Mouse (Mus musculus) monocyte, adult 5-6 weeks (primary cell): ENCODE data around the gene Cmpk1. TPM values are rescaled to one million over a fixed set of nuclear protein-coding genes. Genes with fewer than 3 reads are reported as not detected.
A peak's percentile ranks its signal among the peaks of the same experiment; 100 is the strongest.
"Not testable (repeated sequence)": the region's sequence is repeated elsewhere in the genome, so short reads cannot be mapped to it uniquely, and the experiment has no call there.

Experiments
- ATAC-seq: fragments of 153-309, 156-312 bp; replicated peaks from 2 replicates; pipeline ENCODE4 v1.8.0; 2017; ENCODE audit warnings: mild to moderate bottlenecking; ENCODE audit not compliant: low TSS enrichment, insufficient number of reproducible peaks, severe bottlenecking, poor library complexity, low FRiP score
- total RNA-seq: library from RNA; stranded (forward); fragments of 200-1000, 200-491, 200-594 nt; gene quantifications from 3 replicates; pipeline ENCODE4 v1.2.3, GENCODE M21; 2017

Cmpk1 gene
- total RNA-seq = 193 to 301 TPM (median 285 TPM) in 3 replicates

DNA sequence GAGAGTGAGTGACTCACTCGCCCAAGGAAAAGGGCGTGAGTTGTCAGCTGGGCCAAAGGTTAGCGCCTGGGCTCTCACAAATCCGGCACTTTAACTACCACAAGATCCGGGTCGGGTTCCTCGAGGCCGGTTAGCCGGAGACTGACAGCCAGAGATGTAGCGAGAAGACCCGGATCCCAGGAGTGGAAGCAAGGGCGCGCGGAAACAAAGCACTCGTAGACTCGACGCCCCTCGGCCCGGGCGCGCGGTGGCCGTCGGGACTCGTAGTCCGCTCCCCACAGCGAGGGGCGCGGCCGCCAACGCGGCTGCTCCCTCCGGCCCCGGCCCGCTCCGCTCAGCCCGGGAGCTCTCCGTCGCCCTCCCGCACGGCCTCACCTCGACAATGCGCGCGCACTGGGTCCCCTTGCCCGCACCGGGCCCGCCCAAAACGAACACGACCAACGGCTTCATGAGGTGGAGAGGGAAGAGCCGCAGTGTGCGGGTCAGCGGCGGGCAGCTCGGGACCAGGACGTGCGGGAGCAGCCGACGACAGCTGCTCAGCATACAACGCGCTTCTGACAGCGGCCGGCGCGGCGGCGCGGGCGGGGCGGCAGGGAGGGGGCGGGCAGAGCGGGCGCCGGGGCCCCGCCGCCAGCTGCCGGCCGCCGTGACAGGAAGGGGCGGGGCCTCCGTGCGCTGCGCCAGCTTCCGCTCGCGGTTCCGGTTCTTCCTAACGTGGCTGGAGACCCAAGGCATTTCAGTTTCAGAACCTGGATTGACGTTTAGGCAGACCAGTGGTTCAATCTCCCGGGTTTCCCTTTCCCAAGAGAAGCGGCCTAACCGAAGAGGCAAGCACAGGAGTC lies at the start of gene Cmpk1:
Gene Cmpk1 (minus strand): TSS at position 651 of the 842 bp plus-strand sequence.
- peak; percentile 76 for ATAC-seq

- ATAC-seq = 0 out of 2 replicates have a peak, but pooled peaks have one; percentile 56
Observed at GRCm38 (mm10) chr4:115035043-115035442, 48.0 kb upstream of the Cmpk1 start.

DNA sequence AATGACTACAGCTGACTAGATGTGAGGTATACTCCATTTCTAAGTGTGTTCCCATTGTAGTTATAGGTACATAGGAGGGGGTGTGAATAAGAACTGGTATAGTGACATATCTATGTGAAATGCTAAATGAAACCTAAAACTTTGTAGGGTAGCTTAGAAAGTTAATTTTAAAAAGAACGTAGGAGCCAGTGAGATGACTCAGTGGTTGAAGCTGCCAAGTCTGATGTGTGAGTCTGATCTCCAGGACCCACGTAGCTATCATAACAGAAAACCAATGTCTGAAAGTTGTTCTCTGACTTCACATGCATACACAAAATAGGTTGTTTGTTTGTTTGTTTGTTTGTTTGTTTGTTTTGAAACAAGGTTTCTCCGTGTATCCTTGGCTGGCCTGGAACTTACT lies 33.0 kb upstream of the Cmpk1 start:
- ATAC-seq = no peak

DNA sequence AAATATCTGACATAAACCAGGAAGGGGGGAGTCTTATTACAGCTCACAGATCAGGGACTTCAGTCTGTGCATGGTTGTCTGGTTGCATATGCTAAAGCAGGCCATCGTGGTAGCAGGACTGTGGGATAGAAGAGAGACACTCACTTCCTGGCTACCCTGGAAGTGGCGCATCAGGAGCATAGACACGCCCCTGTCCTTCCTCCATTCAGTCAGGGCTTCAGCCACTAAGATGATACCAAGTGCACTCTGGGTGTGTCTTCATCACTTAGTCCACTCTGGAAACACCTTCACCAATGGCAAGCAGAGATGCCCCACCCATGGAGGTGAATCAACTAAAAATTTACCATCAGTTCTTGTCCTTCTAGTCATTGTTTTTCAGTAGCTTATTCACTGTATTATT lies 27.2 kb upstream of the Cmpk1 start:
- ATAC-seq = no peak

DNA sequence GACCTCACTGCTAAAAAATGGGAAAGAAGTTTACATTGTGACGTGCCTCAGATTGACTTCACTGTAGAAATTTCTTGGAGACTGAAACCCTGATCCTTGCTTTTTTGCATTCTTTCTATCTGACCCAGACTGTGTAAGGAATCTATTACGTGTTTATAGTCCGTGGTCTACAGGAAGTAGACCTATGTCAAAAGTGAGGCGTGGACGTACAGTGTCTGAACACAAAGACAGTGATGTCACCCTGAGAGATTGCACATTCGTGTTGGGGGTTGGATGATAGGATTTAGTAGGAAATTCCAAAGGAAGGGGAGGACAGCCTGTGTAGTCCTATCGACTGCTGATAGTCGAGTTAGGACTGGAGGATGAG lies 13.4 kb upstream of the Cmpk1 start:
- ATAC-seq = 0 out of 2 replicates have a peak, but pooled peaks have one; percentile 2

GRCm38 (mm10) chr4:114999773-115000428 lies 12.9 kb upstream of the Cmpk1 start, which contains the start of gene Stil:
TSS of gene Stil (plus strand) at chr4:115000159.
- peak; percentile 99 for ATAC-seq

- no peak for ATAC-seq
Observed at GRCm38 (mm10) chr4:114999445-114999772, 12.4 kb upstream of the Cmpk1 start.

DNA sequence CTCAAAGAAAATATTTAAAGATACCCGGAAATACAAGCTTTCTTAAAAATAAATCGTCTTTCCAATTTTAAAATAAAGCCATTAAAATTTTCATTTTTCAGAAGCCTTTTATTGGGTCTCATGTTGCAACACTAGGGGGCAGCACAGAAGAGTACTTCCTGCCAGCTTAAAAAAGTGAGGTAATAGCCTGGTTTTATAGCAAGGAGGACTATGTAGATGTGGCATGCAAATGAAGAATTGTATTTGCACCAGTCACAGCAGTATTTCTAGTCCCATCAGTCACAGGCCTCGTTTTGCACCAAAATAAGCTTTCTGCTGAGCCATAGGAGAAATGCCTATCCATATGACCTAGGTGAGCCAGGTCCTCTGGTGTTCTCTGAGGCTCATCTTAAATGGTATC lies 10.0 kb upstream of the Cmpk1 start:
- no peak for ATAC-seq

DNA sequence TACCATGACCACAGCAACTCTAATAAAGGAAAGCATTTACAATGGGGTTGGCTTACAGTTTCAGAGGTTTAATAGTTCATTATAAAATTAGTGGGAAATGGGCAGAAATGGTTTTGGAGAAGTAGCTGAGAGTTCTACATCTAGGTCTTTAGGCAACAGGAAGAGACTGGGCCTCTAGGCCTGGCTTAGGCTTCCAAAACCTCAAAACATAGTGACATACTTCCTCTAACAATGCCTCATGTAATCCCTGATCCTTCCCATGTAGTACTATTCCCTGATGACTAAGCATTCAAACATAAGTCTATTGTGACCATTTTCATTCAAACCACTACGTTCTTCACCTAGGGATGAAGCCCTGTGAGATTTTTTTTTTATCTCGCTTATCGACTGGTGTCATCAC lies 7.2 kb upstream of the Cmpk1 start:
- ATAC-seq = peak; percentile 69; the same call in 1 of the 2 replicates

DNA sequence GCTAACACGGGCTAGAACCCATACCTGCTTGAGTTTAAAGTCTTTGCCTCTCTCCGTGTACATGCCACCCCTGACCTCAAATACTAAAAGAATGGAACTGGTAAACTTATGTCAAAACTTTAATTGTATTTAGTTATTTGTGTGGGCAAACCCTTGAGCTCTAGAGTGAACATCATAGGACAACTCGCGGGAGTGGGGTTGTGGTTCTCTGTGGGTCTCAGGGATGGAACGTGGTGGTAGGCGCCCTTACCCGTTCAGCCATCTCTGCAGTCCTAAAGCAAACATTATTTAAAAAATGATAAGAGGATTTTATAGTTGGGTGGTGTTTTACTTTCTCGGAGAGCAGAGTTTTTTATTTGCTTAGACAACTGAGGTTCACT lies 840 bp downstream of the Cmpk1 start:
- no peak for ATAC-seq

- ATAC-seq = no peak
Observed at GRCm38 (mm10) chr4:114983020-114983419, 4.0 kb downstream of the Cmpk1 start.

DNA sequence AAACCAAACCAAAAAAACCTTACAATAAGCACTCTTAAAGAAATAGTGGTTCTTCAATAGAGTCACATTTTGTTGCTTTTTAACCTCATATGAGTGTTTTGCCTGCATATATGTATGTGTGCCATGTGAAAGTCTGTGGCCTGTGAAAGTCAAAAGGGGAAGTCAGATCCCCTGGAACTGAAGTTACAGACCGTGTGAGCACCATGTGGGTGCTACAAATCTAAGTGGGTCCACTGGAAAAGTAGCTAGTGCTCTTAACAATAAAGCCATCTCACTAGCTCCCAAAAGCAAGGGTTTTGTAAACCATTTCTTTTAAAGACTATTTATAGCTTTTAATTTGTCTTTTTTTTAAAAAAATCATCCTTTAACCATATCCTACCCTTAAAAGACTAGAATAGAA lies 4.4 kb downstream of the Cmpk1 start:
- no peak; the same call in 1 of the 2 replicates for ATAC-seq

DNA sequence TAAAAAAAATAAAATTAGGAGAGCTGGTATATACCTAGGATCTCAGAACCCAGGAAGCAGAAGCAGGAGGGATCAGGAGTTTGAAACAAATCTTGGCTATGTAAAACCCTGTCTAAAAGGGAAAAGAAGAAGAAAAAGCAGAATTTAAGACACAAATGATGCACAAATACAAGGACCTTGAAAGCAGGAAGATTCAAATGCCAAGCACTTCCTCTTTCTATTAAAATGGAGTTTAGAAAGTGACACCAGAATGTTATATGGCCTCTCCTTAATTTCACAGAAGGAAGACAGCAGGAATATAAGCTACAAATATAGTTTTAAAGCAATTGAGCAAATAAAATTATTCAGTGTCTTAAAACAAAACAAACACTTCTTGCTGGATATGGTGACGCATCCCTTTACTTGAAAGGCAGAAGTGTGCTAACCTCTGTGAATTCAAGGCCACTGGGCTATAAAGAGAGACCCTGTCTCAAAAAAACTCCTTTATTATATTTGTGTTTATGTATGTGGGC lies 13.8 kb downstream of the Cmpk1 start:
- peak; percentile 54; the same call in 1 of the 2 replicates for ATAC-seq

GRCm38 (mm10) chr4:114970736-114971135 lies 16.3 kb downstream of the Cmpk1 start:
- no peak for ATAC-seq

DNA sequence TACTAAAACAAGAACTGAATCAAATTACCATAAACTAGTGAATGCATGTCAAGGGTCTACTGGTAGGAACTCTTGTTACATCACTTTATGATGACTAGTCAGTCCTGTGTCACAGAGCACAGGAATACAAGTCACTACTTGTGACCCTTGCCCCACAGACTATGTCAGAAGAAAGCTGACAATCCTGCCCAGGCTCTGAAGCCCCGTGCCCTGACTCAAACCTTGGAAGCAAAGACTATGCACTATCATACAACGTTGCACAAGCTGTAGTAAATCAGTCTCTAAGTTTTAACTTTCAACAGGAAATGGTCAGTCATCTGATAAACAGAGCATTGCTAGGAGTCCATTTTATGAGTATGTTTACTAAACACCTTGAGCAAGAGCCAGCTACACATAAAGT lies 26.2 kb downstream of the Cmpk1 start:
- ATAC-seq = not testable (repeated sequence)

- ATAC-seq = no peak
Observed at GRCm38 (mm10) chr4:114959533-114959932, 27.5 kb downstream of the Cmpk1 start.

DNA sequence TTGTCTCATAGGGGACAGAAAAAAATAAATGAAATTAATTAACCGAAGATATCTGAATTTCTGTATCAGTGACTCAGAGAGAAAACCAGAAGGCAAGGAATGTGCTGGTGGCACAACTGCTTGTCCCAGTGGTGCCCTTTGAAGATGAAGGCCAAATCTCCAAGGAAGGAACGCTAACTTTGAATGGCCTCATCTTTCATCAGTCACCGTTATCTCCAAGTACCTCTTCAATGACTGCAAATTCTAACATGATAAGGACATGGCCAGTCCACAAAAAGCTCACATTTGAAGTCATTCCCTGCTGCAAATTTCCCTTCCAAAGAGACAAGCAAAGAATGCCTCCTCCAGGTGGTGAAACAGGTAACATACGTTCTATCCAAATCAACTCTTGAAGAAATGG lies 28.3 kb downstream of the Cmpk1 start:
- no peak for ATAC-seq

DNA sequence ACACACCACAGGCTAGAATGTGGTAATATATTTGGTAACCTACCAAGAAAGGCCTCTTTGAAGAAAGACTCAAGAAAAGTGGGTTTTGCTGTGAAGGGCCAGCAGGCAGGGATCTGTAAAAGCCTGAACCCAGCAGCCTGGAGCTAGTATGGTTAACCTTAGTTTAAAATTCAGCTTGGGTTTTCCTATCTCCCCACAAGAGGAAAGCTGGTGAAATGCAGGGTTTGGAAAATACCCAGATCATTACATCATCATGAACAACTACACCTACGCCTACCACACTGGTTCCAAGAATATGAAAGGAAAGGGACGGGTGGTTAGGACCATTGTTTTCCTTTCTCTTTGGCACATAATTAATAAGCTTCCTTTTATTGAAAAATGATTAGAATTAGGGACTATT lies 28.8 kb downstream of the Cmpk1 start:
- ATAC-seq = no peak

DNA sequence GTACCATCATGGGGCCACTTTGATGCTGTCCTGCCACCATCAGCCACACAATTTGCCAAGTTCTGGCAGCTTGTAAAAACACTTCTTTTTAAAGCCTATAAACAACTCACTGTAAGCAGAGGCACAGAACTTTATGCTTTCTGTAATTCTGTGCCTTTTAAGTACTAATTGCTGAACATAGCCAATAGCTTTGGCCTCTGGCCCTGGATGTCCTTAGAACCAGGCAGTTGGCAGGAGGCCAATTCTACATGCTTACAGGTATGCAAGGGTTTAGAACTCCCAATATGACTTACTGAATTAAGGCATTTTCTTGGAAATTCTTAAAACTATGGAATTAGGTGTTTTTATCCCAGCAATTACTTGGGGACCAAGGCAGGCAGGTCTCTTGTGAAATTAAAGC lies 29.6 kb downstream of the Cmpk1 start:
- no peak for ATAC-seq

DNA sequence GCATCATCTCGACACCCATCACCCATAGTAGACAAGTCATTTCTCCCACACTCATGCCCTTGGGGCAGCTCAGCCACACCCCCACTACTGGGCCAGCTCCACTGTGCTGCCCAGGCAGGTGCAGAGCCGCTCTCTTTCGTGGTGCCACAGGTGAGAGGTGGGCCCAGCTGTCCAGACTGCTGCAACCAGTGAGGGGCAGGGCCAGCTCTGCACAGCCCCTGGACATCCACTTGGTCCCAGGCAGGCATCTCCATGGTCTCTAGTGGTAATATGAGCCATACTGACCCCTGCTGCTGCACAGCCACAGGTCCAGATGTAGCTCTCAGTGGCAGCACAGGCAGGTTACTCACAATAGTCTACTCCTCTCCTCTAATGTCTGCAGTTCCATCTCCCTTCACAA lies 33.9 kb downstream of the Cmpk1 start:
- ATAC-seq = 0 out of 2 replicates have a peak, but pooled peaks have one; percentile 17
